Mouse (Mus musculus) spleen, embryonic (tissue): ENCODE measurements at regions not wholly inside any gene's neighbourhood (a gene's known extent, or its start where the extent isn't known, plus 50 kb on each side); places are given as distances from the start of the nearest gene placed in this dataset.

ENCODE experiments used
- CTCF ChIA-PET: fragments of 350-600 bp; sonication (Branson Sonifier 250); formaldehyde crosslinking; loops from one replicate; lab custom pipeline; 2022; lab: Charles Lee

- CTCF ChIA-PET: no interaction called here
Measured at GRCm38 (mm10) chr16:74739194-74740135, 327.8 kb upstream of the Robo2 start.

GRCm38 (mm10) chr16:74732940-74733776 is 321.5 kb upstream of the Robo2 start:
- CTCF ChIA-PET: no interaction called here

GRCm38 (mm10) chr16:74730169-74730794 is 318.7 kb upstream of the Robo2 start:
- CTCF ChIA-PET: no interaction called here

- CTCF ChIA-PET: no interaction called here
Measured at GRCm38 (mm10) chr16:74723217-74723616, 311.6 kb upstream of the Robo2 start.

- CTCF ChIA-PET: no interaction called here
Measured at GRCm38 (mm10) chr16:74718154-74718553, 306.5 kb upstream of the Robo2 start.

- CTCF ChIA-PET: no interaction called here
Measured at GRCm38 (mm10) chr16:74717622-74718021, 306.0 kb upstream of the Robo2 start.

GRCm38 (mm10) chr16:74714950-74715349 is 303.3 kb upstream of the Robo2 start:
- CTCF ChIA-PET: interaction anchor here (0.7 kb wide), 1 partner anchor 75 kb away, joined by 3 read pairs; no protein-coding TSS in a partner anchor

GRCm38 (mm10) chr16:74712515-74712914 is 300.9 kb upstream of the Robo2 start:
- CTCF ChIA-PET: no interaction called here

- CTCF ChIA-PET: no interaction called here
Measured at GRCm38 (mm10) chr16:74702067-74702466, 290.4 kb upstream of the Robo2 start.

GRCm38 (mm10) chr16:74683371-74683770 is 271.7 kb upstream of the Robo2 start:
- CTCF ChIA-PET: no interaction called here

- CTCF ChIA-PET: no interaction called here
Measured at GRCm38 (mm10) chr16:74675586-74675985, 264.0 kb upstream of the Robo2 start.

- CTCF ChIA-PET: no interaction called here
Measured at GRCm38 (mm10) chr16:74671466-74671865, 259.8 kb upstream of the Robo2 start.

GRCm38 (mm10) chr16:74664337-74664736 is 252.7 kb upstream of the Robo2 start:
- CTCF ChIA-PET: no interaction called here

- CTCF ChIA-PET: no interaction called here
Measured at GRCm38 (mm10) chr16:74651244-74651643, 239.6 kb upstream of the Robo2 start.

- CTCF ChIA-PET: no interaction called here
Measured at GRCm38 (mm10) chr16:74649207-74649606, 237.6 kb upstream of the Robo2 start.

- CTCF ChIA-PET: no interaction called here
Measured at GRCm38 (mm10) chr16:74648384-74648783, 236.8 kb upstream of the Robo2 start.

- CTCF ChIA-PET: no interaction called here
Measured at GRCm38 (mm10) chr16:74644750-74645366, 233.2 kb upstream of the Robo2 start.

- CTCF ChIA-PET: interaction anchor here (0.6 kb wide), 1 partner anchor 75 kb away, joined by 3 read pairs; no protein-coding TSS in a partner anchor
Measured at GRCm38 (mm10) chr16:74639805-74640204, 228.2 kb upstream of the Robo2 start.

GRCm38 (mm10) chr16:74637638-74638037 is 226.0 kb upstream of the Robo2 start:
- CTCF ChIA-PET: no interaction called here

GRCm38 (mm10) chr16:74625783-74626182 is 214.2 kb upstream of the Robo2 start:
- CTCF ChIA-PET: no interaction called here

GRCm38 (mm10) chr16:74612072-74612471 is 200.4 kb upstream of the Robo2 start:
- CTCF ChIA-PET: no interaction called here
